Mouse (Mus musculus) lung, adult 2 months (tissue): ENCODE results near the gene Apobec1.

Experiments
- CTCF ChIP-seq: fragments of 200-500 bp; IDR thresholded peaks from 2 replicates; pipeline ENCODE4 v1.5.1; 2011; ENCODE audit warnings: mild to moderate bottlenecking, low read length, control low read depth; ENCODE audit not compliant: insufficient read depth
- POLR2A ChIP-seq: fragments of 200-500 bp; IDR thresholded peaks from 2 replicates; pipeline ENCODE4 v1.6.1; 2011; ENCODE audit warnings: low read depth, mild to moderate bottlenecking, control low read depth, low read length, borderline replicate concordance; ENCODE audit errors: extremely low read depth

- TF ChIP-seq CTCF (no peak), POLR2A (no peak)
Observed at GRCm38 (mm10) chr6:122543574-122543973, 58.7 kb downstream of the Apobec1 start.
